Mouse (Mus musculus) spleen, adult 2 months (tissue): ENCODE results near the gene Skp1a. TPM values are rescaled to one million over a fixed set of nuclear protein-coding genes. Genes with fewer than 3 reads are reported as not detected.

Source experiments
- DNase-seq, 2 experiments: peaks; one replicate each; pipeline versions ENCODE4 v3.0.0 to v3.0.0-alpha.2; 2012 to 2021; ENCODE audit warnings: low spot score in 2 of 2, low read depth in 1 of 2
- H3K27ac ChIP-seq: fragments of 200-500 bp; 2 replicates; pipeline ENCODE4 v1.5.1; 2012; ENCODE audit warnings: low read length, inconsistent platforms; ENCODE audit not compliant: insufficient read depth
- H3K27me3 ChIP-seq: fragments of 200-500 bp; 2 replicates; pipeline ENCODE4 v1.6.1; 2012; ENCODE audit warnings: mild to moderate bottlenecking, moderate library complexity, low read length, inconsistent platforms; ENCODE audit not compliant: control insufficient read depth, insufficient read depth
- H3K36me3 ChIP-seq: fragments of 200-500 bp; 2 replicates; pipeline ENCODE4 v1.6.1; 2012; ENCODE audit warnings: mild to moderate bottlenecking, low read length, inconsistent platforms; ENCODE audit not compliant: control insufficient read depth, insufficient read depth
- H3K4me1 ChIP-seq: fragments of 200-500 bp; 2 replicates; pipeline ENCODE4 v1.6.1; 2011; ENCODE audit warnings: inconsistent platforms; ENCODE audit not compliant: control insufficient read depth, insufficient read depth, insufficient read length
- H3K4me3 ChIP-seq: fragments of 200-500 bp; 2 replicates; pipeline ENCODE4 v1.5.1; 2011; ENCODE audit warnings: mild to moderate bottlenecking, inconsistent platforms; ENCODE audit not compliant: insufficient read depth, insufficient read length; ENCODE audit errors: extremely low read depth
- CTCF ChIP-seq: fragments of 200-500 bp; IDR thresholded peaks from 2 replicates; pipeline ENCODE4 v1.5.1; 2011; ENCODE audit warnings: mild to moderate bottlenecking, inconsistent platforms; ENCODE audit not compliant: insufficient read depth, insufficient read length, insufficient replicate concordance; ENCODE audit errors: extremely low read depth
- POLR2A ChIP-seq: fragments of 200-500 bp; IDR thresholded peaks from 2 replicates; pipeline ENCODE4 v1.6.1; 2011; ENCODE audit warnings: low read depth, low read length, inconsistent platforms
- WGBS: fragments of 180-500 bp; shearing (Covaris S2); methylation state at CpG from one replicate; pipeline ENCODE4 v1.1.7; 2018; 5-methylcytosine and 5-hydroxymethylcytosine counted together
- polyA plus RNA-seq: library from polyadenylated mRNA; depleted of rRNA; stranded (reverse); fragments of >200 nt; gene quantifications from 2 replicates; pipeline ENCODE4 v1.2.3, GENCODE M21; 2012

Gene Skp1a
- polyA plus RNA-seq, 1 experiment: 6.3 TPM

DNA sequence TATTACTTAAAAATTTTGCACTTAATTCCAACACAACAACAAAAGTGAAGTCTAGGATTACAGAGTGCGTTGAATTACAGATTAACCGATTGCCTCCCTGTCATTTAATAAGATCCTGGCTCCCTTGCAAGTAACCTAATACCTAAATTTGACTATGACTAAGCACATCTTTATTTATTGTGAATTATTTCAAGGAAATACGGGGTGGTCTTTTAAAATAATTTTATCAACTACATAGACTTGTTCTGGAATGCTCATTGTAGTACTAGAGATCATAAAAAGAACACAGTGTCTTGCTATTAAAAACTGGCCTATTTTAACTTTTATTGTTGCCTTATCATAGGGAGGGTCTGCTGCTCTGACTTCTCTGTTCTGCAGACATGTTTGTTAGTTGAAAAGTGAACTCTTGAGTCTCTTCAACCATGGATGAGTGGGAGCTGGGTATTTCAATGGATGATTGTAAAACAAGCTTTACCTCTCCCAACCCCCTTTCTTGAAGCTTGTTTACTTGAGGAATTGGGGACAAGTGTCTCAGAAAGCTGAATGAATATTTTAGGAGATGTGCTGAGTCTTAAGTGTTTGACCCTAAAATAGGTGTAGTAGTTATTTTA lies 1.4 kb downstream of the Skp1a start:
- H3K27me3 ChIP-seq: no peaks in the 10 kb centered on the region
- peaks cover 5% of the 10 kb centered on the region; the same call in 1 of the 2 replicates for H3K36me3 ChIP-seq
- TF ChIP-seq CTCF: no peak
- no peak for TF ChIP-seq POLR2A
- no peak for DNase-seq
- no peak overlapping the region for H3K27ac ChIP-seq
- 17% methylated on average over 3 of the region's 3 CpGs for WGBS
- no peaks in the 10 kb centered on the region; the same call in 1 of the 2 replicates for H3K4me1 ChIP-seq
- no peak overlapping the region for H3K4me3 ChIP-seq

- WGBS: 95% methylated on average over 1 of the region's 1 CpGs
- H3K4me1 ChIP-seq: no peaks in the 10 kb centered on the region; the same call in 1 of the 2 replicates
- DNase-seq: no peak
- H3K27me3 ChIP-seq: no peaks in the 10 kb centered on the region
- TF ChIP-seq POLR2A (no peak), CTCF (no peak)
- peaks cover 8% of the 10 kb centered on the region for H3K36me3 ChIP-seq
- no peak overlapping the region for H3K27ac ChIP-seq
- H3K4me3 ChIP-seq: no peak overlapping the region
Measured at GRCm38 (mm10) chr11:52233906-52234305, 2.1 kb downstream of the Skp1a start.

DNA sequence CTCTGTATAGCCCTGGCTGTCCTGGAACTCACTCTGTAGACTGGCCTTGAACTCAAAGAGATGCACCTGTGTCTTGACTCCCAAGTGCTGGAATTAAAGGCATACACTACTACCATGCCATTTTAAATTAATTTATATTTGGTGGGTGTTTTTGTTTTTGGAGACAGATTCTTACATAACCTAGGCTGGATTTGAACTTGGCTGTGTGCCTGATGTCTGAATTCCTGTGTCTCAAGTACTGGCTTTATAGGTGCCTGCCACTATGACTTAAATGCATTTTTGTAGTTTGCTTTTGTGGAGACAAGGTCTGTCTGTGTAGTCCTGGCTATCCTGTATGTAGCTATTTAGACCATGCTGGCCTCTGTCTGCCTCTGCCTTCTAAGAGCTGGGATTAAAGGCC lies 2.7 kb downstream of the Skp1a start:
- no peak for DNase-seq
- H3K4me3 ChIP-seq: no peak overlapping the region
- H3K27ac ChIP-seq: no peak overlapping the region

DNA sequence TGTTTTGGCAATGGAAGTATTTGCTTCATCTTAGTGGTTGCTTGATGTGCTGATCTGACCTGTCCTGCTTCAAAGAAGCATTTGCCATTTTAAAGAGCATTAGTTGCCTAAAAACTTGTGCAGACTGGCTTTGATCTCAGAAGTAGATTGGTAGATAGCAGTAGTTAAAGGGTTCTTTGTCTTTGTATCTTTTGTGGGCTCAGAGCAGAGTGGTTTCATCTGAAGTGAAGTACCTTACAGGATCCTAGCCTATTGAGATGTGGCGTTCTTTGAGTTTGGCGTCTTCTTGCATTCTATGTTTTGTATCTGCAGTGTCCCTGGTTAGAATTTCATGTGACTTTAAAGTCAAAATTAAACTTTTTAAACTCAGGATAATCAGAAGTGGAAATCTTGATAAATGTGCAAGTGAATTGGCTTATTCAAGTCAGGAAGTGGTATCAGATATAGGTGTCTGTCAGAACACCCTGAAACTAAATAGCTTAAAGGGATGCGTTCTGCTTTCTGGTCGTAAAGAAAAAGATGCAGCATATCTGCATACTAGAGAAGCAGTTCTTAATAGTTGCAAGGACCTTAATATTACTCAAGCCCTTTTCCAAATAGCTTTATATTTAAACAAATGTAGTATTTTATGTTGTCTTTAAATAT lies 9.2 kb downstream of the Skp1a start:
- H3K4me1 ChIP-seq: 0 out of 2 replicates have a peak, but pooled peaks cover 2% of the 10 kb centered on the region
- H3K27me3 ChIP-seq: no peaks in the 10 kb centered on the region
- no peak for DNase-seq
- H3K36me3 ChIP-seq: peaks cover 33% of the 10 kb centered on the region
- no peak overlapping the region for H3K27ac ChIP-seq
- H3K4me3 ChIP-seq: no peak overlapping the region
- TF ChIP-seq POLR2A (no peak), CTCF (no peak)
- WGBS: 67% methylated on average over 4 of the region's 4 CpGs

More for the DNA sequence above, 2.7 kb downstream of the Skp1a start:
- Histone ChIP-seq H3K27me3 (no peaks in the 10 kb centered on the region), H3K4me1 (no peaks in the 10 kb centered on the region; the same call in 1 of the 2 replicates), H3K36me3 (peaks cover 10% of the 10 kb centered on the region)
- TF ChIP-seq POLR2A (no peak), CTCF (no peak)

DNA sequence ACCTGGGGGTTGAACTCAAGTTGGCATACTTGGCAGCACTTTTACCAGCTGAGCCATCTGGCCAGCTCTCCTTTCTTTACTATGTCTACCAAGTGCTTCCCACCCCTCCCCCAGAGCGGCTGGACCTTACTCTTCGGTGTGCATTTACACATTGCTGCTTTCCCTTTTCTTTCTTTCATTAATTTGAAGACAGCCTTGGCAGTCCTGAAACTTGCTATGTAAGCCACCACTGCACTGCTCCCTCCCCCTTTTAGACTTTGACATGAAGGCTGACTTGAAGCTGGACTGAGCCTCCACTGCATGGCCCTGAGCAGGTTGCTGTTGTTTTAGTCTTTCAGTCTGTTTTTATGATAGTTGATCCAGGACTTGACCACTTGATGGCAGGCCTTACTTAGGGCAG lies 17.7 kb downstream of the Skp1a start:
- Histone ChIP-seq H3K27ac (no peak overlapping the region), H3K27me3 (no peaks in the 10 kb centered on the region), H3K4me1 (no peaks in the 10 kb centered on the region), H3K36me3 (peaks cover 16% of the 10 kb centered on the region), H3K4me3 (no peak overlapping the region)
- no peak for DNase-seq
- TF ChIP-seq CTCF (no peak), POLR2A (no peak)
- WGBS: 95% methylated on average over 2 of the region's 2 CpGs

- no peaks in the 10 kb centered on the region for H3K4me1 ChIP-seq
- H3K27me3 ChIP-seq: no peaks in the 10 kb centered on the region
- no peak for DNase-seq
- 92% methylated on average over 5 of the region's 5 CpGs for WGBS
- no peak overlapping the region for H3K4me3 ChIP-seq
- TF ChIP-seq POLR2A (no peak), CTCF (no peak)
- H3K27ac ChIP-seq: no peak overlapping the region
- H3K36me3 ChIP-seq: peaks cover 7% of the 10 kb centered on the region
Measured at GRCm38 (mm10) chr11:52251770-52252169, 20.0 kb downstream of the Skp1a start.

- no peak overlapping the region for H3K4me3 ChIP-seq
- H3K27ac ChIP-seq: no peak overlapping the region
- H3K36me3 ChIP-seq: peaks cover 4% of the 10 kb centered on the region
- H3K27me3 ChIP-seq: no peaks in the 10 kb centered on the region
- WGBS: 61% methylated on average over 1 of the region's 1 CpGs
- no peaks in the 10 kb centered on the region for H3K4me1 ChIP-seq
- no peak for DNase-seq
- TF ChIP-seq CTCF (no peak), POLR2A (no peak)
Measured at GRCm38 (mm10) chr11:52252692-52253091, 20.9 kb downstream of the Skp1a start.
